Mouse (Mus musculus): ENCODE measurements at regions not wholly inside any gene's neighbourhood (a gene's known extent, or its start where the extent isn't known, plus 50 kb on each side); places are given as distances from the start of the nearest gene placed in this dataset.

DNA sequence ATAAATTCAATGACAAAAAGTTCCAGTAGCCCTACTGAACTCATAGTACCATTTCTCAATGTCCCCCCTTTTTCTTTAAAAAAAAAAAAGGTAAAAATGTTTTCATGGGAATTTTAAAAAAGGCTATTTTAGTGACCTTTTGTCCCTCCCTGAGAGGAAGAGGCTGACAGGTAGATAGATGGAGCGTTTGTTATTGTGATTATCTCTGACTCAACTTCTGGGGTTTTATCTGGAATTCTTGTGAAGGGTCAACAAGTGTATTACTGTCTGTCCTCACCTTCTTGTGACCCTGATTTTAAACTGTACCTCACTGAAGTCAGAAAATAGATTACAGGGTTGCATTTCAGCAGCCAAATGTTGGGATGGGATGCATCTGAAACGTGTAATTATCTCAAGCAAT is 179.3 kb upstream of the BC052040 start:
- no peak for DNase-seq (ENCODE audit: low read depth, low spot score)

DNA sequence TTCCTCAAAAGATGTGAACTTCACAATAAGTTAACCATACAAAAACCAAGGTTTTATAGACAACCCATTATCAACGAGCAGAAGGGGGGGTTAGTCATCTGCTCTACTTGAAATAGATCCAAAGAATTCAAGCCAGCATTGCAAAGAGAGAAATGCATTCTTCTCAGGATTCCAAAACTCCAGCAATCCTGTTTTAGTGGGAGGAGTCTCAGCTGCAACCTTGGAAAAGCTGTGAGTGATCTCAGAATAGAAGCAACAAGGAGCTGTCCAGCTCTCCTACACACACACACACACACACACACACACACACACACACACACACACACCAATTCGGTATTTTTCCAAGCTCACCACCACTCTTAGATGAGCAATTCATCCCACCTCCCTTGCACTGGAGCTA is 149.0 kb upstream of the BC052040 start:
- no peak for DNase-seq (ENCODE audit: low read depth, low spot score)

DNA sequence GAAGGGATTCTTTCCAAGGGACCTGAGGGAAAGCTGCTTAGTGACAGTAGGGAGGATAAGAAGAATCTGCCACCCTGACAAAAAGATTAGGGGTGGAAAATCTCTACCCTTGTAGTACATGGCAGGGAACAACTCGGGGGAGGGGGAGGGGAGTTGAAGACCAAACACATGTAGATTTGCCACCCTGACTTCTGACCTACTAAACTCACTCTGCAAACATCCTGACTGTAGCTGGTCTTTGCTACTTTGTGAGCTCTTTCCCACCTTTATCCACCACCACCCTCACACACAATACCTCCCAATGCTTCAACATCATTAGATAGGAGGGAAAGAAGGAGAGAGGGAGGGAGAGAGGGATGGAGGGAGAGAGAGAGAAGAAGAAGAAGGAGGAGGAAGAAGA is 140.4 kb upstream of the BC052040 start:
- DNase-seq (ENCODE audit: low read depth, low spot score) = no peak

DNA sequence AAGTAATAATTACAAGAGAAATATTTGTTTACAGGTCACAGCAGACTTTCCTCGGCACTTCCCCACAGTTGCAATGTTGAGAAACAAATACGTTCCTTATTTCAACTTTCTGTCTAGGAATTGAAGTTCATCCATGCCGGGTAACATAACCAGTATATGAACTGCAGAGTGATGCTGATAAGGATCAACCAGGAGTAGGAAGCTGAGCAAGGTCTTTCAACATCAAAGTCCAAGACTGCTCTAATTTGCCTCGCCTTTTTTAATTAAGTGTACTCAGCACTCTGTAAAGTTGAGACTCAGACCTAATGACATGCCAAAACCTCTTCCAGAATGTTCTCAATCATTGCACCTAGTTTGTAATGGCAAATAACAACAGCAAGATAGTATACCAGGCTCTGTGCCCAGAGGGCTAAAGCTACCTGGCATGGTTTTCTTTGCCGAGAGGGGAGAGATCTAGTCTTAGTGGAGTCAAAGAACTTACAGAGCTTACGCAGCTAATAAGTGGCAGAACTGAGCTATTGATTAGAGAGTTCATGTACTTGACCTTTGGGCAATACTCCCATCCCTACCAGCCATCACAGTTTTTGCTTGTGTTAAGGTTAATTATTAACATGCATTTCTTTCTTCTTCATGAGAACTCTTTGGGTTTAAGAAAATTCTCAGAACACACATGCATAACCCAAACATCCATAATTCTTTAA is 131.6 kb upstream of the BC052040 start:
- DNase-seq (ENCODE audit: low read depth, low spot score) = no peak

DNA sequence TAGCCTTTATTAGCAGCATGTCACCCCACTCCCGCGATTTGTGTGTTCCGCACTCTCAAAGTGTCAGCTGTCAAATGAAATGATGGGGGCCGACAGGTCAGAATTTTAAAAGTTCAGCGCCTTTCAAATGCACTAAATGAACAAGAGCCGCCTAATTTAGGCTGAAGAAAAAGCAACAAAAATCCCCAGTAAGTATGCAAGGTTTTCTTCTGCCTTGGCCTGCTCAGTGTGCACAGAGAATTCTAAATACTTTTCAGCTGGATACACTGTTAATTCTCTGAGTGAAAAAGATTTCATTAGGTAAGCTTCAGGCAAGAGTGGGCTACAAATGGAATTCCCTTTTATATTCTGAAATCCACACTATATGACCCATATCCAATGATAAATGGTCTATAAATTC is 125.9 kb upstream of the BC052040 start:
- no peak for DNase-seq (ENCODE audit: low read depth, low spot score)

DNA sequence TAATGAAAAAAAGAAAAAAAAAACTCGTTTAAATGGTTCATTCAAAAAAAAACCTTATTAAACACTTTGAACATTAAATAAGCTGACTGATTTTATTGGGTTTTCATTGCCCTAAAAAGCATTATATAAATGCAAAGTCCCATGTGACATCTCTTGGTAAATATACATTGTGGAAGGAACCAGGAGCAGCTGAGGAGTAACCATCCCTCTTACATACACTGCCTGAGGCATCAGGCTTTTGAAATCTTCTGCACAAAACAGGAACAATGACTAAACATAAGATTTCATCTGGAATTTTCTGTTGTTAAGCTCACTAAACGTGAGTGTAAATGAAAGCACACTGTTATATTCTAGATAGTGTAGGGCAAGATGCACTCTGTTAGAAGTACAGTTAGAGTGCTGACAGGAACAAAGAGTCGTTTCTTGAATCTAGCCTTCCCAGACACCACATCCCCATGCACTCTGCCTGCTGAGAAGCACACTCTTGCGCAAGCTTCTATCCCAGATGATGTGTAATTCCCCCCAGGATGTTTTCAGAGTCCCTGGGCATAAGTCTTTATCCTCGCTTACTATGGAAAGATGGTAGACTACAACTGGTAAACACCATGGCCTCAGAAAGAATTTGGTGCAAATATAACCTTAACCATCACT is 125.0 kb upstream of the BC052040 start:
- no peak for DNase-seq (ENCODE audit: low read depth, low spot score)

DNA sequence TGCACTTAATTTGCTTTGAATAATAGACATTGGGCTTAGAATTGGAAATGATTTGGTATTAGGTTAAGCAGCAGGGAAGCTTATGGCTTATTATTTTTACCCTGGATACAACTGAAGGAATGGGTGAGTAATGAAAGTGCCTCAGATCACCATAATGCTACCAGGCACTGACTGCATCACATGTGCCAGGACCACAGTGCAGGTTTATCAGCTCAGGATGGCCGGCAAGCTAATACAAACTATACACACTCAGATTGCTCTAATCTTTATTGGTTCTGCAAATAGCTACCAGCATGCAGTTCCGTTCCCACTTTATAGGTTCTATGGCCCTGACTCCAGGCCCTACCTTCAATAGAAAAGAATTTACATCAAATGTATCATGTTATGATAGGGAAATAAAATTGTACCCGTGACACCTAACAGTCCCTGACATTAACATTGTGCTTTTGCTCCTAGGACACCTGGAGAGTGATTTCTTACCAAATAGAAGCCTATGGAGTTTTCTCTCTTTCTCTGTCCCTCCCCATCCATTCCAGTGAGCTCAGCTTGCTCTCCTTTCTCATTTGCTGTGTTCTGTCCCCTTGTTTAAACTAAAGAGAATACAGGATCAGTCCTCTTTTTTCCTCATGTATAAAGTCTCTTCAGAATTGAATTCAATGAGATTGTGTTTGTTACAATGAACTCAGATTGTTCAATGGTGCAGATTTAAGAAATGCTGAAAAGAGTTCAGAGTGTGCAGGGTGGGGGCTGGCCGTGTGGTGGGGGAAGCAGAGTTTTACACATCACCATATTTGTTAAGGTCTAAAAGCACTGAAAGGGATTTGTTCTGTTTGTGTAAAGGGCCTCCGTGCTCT is 121.3 kb upstream of the BC052040 start:
- DNase-seq (ENCODE audit: low read depth, low spot score) = no peak

DNA sequence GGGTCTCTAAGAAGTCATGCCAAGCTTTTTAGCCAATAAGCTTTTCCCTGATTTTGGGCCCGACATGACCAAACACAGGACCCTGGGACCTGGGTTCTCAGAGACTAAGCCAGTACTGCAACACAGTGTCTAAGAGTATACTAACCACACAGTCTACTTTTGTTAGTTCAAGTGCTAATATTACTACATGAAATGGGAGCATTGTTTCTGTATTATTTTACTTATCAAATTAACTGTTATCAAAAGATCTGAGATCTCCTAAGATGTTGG is 120.7 kb upstream of the BC052040 start:
- DNase-seq (ENCODE audit: low read depth, low spot score) = no peak

DNA sequence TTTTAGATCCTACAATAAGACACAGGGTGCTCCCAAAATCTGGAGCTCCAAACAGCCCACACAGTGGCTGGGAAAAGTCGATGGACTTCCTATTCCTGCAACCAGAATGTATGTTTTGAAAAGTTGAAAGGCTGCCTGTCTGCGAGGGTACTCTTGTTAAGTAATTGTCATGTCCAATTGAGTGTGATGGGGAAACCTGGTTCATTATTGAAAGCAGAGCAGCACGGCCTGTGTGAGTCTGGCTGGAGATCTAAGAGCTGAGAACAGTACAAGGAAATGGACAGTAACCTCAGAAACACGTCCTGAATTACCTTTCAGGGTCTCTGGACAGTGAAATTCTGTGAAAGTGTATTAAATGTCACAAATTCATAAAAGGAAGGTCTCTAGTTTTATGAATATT is 115.3 kb upstream of the BC052040 start:
- no peak for DNase-seq (ENCODE audit: low read depth, low spot score)

DNA sequence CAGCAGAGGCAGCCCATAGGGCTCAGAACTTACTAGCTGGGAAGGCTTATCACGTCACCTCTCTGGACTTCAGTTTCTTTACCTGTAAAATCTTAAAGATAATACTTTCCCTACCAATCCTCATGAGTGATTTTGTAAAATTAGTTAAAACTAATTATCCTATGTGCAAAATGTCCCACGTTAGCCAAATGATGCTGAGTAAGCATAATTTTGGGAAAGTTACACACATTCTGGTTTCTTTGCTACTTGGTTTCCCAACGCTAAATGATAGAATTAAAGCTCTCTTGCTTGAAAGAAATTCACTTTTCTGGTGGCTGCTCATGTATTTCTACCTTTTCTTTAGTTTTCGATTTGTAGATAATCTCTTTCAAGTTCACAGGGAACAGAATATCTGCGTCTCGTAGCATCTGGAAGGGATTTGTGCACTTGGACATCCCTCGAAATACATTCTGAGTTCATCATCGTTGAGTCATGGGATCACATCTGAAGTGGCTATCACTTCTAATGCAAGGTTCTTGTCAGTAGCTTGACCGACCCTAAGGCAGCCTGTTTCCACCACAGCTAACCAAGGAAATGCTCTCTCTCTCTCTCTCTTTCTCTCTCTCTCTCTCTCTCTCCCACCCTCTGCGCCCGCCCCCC is 114.3 kb upstream of the BC052040 start:
- no peak for DNase-seq (ENCODE audit: low read depth, low spot score)

DNA sequence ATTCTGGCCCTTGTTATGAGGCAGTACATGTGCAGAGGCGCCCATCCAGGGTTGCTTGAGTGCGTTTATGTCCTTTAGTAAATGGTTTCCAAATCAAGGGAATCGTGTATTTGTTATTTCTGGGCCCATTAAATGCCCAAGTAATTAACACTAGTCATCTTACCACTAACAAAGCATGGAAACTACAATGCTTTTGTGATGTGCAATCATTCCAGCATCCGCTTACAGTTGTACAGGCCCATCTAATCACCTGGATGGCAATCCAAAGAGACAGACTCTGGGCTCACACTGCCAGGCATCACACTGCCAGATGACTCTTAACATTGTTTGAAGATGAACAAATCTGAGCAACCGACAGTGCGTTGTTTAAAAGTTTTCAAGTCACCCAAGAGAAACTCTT is 113.6 kb upstream of the BC052040 start:
- DNase-seq (ENCODE audit: low read depth, low spot score) = no peak

DNA sequence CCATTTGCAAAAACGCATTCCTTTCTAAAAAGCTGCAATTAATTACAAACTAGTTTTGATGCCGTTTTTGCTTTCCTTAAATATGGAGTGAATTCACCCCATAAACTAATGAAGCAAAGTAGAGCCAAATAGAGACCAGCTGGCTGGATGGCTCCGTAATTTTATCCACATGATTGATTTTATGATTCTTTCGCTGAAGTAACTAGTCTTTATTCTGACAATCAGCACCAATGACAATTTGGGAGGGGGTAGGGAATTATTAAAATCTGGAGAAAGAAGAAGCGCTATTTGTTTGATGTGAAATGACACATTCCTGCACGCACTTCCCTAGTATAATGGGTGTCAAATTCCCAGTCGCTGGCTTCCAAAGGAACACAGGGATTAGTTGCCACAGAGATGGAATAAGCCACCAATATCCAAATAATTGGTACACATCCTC is 113.0 kb upstream of the BC052040 start:
- no peak for DNase-seq (ENCODE audit: low read depth, low spot score)

DNA sequence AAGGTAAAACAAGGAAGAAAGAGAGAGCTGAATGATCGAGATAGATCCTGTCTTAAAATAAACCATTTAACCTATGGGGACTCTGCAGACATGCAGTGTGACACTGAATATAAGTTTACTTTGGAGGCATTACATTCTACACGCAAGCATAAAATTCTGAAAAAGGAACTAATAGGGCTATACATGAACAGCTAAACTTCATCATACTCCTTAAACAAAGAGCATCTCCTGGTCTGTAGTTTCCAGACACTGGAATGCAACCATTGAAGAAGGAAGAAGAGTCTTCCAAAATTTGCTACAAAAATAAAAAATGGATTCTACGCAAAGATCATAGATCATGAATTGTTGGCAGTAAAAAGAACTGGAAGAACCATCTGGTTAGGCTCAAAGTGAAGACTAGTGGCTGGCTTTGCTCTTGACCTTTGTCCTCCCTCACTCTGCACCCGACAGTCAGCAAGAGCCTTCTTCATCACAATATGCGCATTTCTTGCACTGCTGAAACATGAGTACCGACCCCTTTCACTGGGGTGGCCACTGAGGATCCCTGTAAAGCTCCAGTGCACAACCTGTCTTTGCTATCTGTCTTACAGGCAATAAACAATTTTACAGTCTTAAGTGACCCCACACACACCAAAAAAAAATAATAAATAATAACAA is 112.2 kb upstream of the BC052040 start:
- no peak for DNase-seq (ENCODE audit: low read depth, low spot score)

DNA sequence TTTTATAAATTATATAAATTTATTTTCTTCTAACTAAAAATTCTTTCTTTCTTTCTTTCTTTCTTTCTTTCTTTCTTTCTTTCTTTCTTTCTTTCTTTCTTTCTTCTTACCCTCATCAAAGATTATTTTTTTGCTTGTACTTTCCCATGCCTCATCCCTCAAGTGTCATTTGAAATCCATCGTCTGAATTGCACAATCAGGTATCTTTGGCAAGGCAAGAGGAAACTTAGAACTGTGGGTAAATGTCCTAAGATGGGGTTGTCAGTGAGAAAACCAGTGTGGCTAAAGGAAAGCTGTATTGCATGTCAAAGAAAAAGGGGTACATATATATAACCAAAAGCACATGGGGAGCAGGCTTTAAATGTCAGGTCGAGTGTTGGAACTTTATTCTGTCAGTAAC is 109.1 kb upstream of the BC052040 start:
- no peak for DNase-seq (ENCODE audit: low read depth, low spot score)

DNA sequence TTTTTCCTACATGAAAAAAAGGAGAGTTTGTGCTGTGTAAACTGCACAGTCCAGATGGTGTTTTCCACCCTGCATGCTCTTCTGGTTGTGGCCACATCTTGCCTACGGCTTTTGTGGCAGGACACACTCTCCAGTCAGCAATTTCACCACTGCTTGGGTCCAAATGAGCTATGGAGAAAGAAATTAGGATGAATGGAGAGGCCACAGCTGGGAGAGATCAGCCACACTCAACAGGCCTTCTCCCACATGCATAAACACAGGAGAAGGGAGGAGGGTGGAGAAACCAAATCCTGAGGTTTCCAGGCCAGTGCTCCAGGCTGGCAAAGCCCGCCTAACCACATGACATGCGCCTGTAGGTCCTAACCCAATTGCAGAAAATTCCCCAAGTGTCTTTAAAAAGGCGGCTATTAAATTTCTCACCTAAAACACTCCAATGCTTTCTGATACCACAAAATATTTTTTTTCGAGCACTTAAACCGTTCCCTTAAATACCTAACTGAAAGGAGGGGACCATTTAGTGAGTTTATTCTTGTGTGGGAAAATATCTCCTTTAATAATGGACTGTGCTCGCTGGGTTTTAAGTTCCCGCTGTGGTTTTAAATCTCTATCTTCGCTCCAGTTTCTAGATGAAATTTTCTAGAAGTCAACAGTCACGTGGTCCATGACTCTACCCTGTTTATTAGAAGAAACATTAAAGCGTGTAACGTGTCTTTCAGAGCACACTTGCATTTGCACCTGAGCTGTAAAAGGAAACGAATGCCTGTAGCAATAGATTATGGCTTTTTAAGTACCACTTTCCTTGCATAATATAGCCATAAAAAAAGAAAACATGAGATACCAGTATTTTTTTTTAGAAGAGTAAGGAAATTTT is 97.9 kb upstream of the BC052040 start:
- DNase-seq (ENCODE audit: low read depth, low spot score) = peak; percentile 75

DNA sequence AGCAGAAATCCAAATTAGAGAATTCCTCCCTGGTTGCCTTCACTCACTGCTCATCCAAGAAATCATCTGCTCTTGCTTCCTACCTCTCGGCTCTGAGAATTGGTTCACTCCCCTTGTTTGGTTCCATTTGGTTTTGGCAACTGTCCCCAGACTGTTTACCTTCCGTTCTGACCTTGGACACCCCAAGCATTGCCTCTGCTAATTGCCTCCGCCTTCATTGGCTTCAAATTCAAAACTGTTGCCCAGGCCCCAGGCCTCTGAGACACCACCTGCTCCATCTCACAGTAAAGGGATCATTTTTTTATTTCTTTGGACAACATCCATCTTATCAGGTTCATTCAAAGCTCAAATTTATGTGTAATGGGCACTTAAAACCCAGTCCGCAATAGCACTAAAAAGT is 93.1 kb upstream of the BC052040 start:
- DNase-seq (ENCODE audit: low read depth, low spot score) = no peak

DNA sequence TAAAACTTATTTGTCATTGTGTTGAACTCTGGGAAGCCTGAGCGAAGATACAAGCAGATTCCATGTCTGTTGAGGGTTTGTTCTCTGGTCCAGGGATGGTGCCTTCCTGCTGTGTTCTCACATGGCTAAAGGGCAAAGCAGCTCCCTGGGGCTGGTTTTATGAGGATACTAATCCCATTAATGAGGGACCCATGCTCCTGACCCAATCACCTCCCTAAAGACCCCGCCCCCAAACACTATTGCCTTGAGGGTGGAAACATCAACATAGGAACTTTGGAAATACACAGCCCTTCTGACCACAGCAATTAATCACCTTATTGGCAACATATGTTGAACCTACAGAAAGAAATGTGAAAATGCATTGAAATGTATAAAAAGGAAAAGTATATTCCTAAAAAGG is 88.5 kb upstream of the BC052040 start:
- DNase-seq (ENCODE audit: low read depth, low spot score) = peak; percentile 49

DNA sequence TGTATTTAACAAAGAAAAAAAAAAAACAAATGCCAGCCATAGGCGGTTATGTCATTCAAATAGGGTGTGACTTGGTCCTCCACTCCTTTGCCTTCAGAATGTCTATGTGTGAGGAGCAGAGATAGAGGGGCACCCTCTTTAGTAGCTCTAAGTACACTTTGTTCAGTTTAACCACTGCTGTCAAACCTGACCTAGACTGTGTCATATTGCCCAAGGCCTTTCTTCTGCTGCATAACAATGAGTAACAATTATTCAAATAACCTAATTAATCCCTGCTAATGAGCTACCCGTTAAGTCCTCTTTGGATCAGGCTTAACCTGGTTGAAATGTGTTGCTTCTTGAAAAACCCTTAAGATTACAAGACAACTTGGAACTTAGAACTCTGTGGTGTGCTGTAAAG is 81.6 kb upstream of the BC052040 start:
- no peak for DNase-seq (ENCODE audit: low read depth, low spot score)

DNA sequence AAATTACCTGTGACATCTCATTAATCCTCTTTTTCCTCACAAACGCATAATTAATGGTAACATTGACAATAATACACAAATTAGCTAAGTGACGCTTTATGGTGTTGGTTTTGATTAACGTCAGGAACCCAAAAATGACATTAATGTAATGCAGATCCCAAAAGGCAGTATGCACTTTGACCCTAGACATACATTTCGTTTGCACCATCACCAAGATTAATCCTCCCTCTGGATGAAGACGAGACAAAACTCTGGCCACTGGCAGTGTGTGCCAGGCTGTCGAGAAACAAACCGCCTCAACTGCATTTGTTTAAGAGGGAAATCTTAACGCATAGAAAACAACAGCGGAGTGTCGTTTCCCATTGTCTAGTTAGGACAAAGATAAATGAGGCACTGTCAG is 72.0 kb upstream of the BC052040 start:
- no peak for DNase-seq (ENCODE audit: low read depth, low spot score)

DNA sequence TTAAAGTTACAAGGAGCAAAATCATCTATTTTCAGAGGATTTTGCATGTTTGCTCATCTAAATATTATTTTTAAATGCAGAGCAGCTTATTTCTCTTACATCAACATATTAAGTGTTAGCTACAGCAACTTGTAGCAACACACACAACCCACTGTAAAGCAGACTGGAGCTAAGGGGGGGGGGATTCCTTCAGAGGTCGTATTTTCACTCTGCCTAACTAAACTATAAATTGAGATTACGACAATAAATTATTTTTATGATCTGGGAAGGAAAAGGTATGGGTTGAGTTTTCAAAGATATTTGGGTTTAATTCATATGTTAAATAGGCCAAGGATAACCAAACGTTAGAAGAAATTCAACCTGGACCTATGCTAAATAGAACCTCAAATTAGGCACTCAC is 70.4 kb upstream of the BC052040 start:
- DNase-seq (ENCODE audit: low read depth, low spot score) = no peak

Data from forelimb bud, embryonic 11.5 days (tissue).